Mouse (Mus musculus) activated CD4-positive, CD25-positive, alpha-beta regulatory T cell, adult 9 weeks (primary cell): ENCODE measurements around the gene Carmil1. TPM values are rescaled to one million over a fixed set of nuclear protein-coding genes. Genes with fewer than 3 reads are reported as not detected.

ENCODE experiments used
- polyA plus RNA-seq: library from polyadenylated mRNA; unstranded; fragments of 100-300 nt; shearing (Covaris generic); gene quantifications from one replicate; pipeline ENCODE4 v1.2.1, GENCODE M21; 2017

The Carmil1 gene
- polyA plus RNA-seq = 4.0 TPM

GRCm38 (mm10) chr13:24280439-24281431, at the start of gene Carmil1:
Gene Carmil1 (minus strand): TSS chr13:24280795.

GRCm38 (mm10) chr13:24327201-24327600, 46.6 kb upstream of the Carmil1 start, which contains the start of gene Cmah:
Gene Cmah (plus strand): TSS chr13:24327404.

GRCm38 (mm10) chr13:23990928-23991327, 289.7 kb downstream of the Carmil1 start, which contains the start of gene Scgn:
Gene Scgn (minus strand): TSS chr13:23991214.

Other genes starting within 250 kb of the Carmil1 start
- gene Cmah, start 46.6 kb upstream of the Carmil1 start, polyA plus RNA-seq = 60.0 TPM